Mouse (Mus musculus) hindbrain, postnatal 0 days (tissue): ENCODE measurements around the gene Arid5b. TPM values are rescaled to one million over a fixed set of nuclear protein-coding genes. Genes with fewer than 3 reads are reported as not detected.

Experiments
- ATAC-seq: fragments of 200-750 bp; cut with Nextera tagmentation; 2 replicates; pipeline ENCODE4 v1.8.0; 2017; ENCODE audit warnings: mild to moderate bottlenecking, moderate TSS enrichment, moderate library complexity
- DNase-seq: peaks from one replicate; pipeline ENCODE4 v3.0.0-alpha.2; 2015; ENCODE audit warnings: low spot score
- H3K27ac ChIP-seq: fragments of 300-500 bp; sonication (generic); 2 replicates; pipeline ENCODE4 v1.5.1; 2014; ENCODE audit warnings: mild to moderate bottlenecking
- H3K27me3 ChIP-seq: fragments of 300-500 bp; sonication (generic); 2 replicates; pipeline ENCODE4 v1.6.1; 2014; ENCODE audit warnings: low read length, mixed read lengths; ENCODE audit not compliant: insufficient read depth
- H3K36me3 ChIP-seq: fragments of 300-500 bp; sonication (generic); 2 replicates; pipeline ENCODE4 v1.6.1; 2014; ENCODE audit warnings: low read length, mixed read lengths; ENCODE audit not compliant: insufficient read depth
- H3K4me1 ChIP-seq: fragments of 300-500 bp; sonication (generic); 2 replicates; pipeline ENCODE4 v1.6.1; 2014; ENCODE audit warnings: antibody characterized with exemption, low read length, mixed read lengths; ENCODE audit not compliant: insufficient read depth
- H3K4me2 ChIP-seq: fragments of 300-500 bp; sonication (generic); 2 replicates; pipeline ENCODE4 v1.6.1; 2014; ENCODE audit warnings: low read depth, mild to moderate bottlenecking, low read length, moderate library complexity, mixed read lengths
- H3K4me3 ChIP-seq: fragments of 300-500 bp; sonication (generic); 2 replicates; pipeline ENCODE4 v1.5.1; 2014; ENCODE audit warnings: low read length
- H3K9ac ChIP-seq: fragments of 300-500 bp; sonication (generic); replicated peaks from 2 replicates; pipeline ENCODE4 v1.6.1; 2014; ENCODE audit warnings: mild to moderate bottlenecking, low read length, moderate library complexity, mixed read lengths
- H3K9me3 ChIP-seq: fragments of 300-500 bp; sonication (generic); 2 replicates; pipeline ENCODE4 v1.6.1; 2016; ENCODE audit warnings: low read length, mixed read lengths
- CTCF ChIP-seq: IDR thresholded peaks from 2 replicates; pipeline ENCODE4 v1.5.1; 2016; ENCODE audit warnings: antibody characterized with exemption, control low read depth, low read depth
- WGBS: fragments of 180-500 bp; shearing (Covaris S2); extraction: QIAGEN DNeasy Blood & Tissue Kit; methylation state at CpG from one replicate; pipeline ENCODE4 v1.1.7; 2014; 5-methylcytosine and 5-hydroxymethylcytosine counted together
- polyA plus RNA-seq: library from polyadenylated mRNA; unstranded; fragments of >200 nt; fragmentation: Nextera tagmentation; extraction: Ambion mirVana; gene quantifications from 2 replicates; pipeline ENCODE4 v1.2.1, GENCODE M21; 2015
- total RNA-seq: library from RNA; depleted of rRNA; stranded (reverse); fragments of >200 nt; gene quantifications from 2 replicates; pipeline ENCODE4 v1.2.3, GENCODE M21; 2014

Arid5b gene
- total and polyA plus RNA-seq, 2 experiments from 2014 or later: 13.1 to 13.8 TPM

GRCm38 (mm10) chr10:68274900-68275760, 3.4 kb downstream of the Arid5b start:
- H3K27ac ChIP-seq: peak overlapping the region; percentile 90
- DNase-seq (peak; percentile 68), ATAC-seq (no peak)
- peak overlapping the region; percentile 5; the same call in 1 of the 2 replicates for H3K9ac ChIP-seq
- no peaks in the 10 kb centered on the region for H3K9me3 ChIP-seq
- 21% methylated on average over 18 of the region's 18 CpGs for WGBS
- H3K4me2 ChIP-seq: peak overlapping the region; percentile 95
- no peaks in the 10 kb centered on the region for H3K4me1 ChIP-seq
- H3K4me3 ChIP-seq: peak overlapping the region; percentile 66
- H3K36me3 ChIP-seq: no peaks in the 10 kb centered on the region
- H3K27me3 ChIP-seq: no peaks in the 10 kb centered on the region
- TF ChIP-seq CTCF: peak; percentile 45

GRCm38 (mm10) chr10:68269789-68270188, 8.8 kb downstream of the Arid5b start:
- no peak for ATAC-seq
- no peak for DNase-seq
- no peak overlapping the region for H3K4me2 ChIP-seq
- no peaks in the 10 kb centered on the region for H3K27me3 ChIP-seq
- H3K4me3 ChIP-seq: no peak overlapping the region
- no peak overlapping the region for H3K9ac ChIP-seq
- no peak for TF ChIP-seq CTCF
- no peaks in the 10 kb centered on the region for H3K9me3 ChIP-seq
- WGBS: 82% methylated on average over 10 of the region's 10 CpGs
- H3K4me1 ChIP-seq: 0 out of 2 replicates have a peak, but pooled peaks cover 2% of the 10 kb centered on the region
- H3K27ac ChIP-seq: no peak overlapping the region
- H3K36me3 ChIP-seq: no peaks in the 10 kb centered on the region

- Histone ChIP-seq H3K4me1 (0 out of 2 replicates have a peak, but pooled peaks cover 2% of the 10 kb centered on the region), H3K27ac (peak overlapping the region; percentile 15; the same call in 1 of the 2 replicates), H3K9me3 (no peaks in the 10 kb centered on the region), H3K4me2 (no peak overlapping the region), H3K9ac (no peak overlapping the region), H3K27me3 (no peaks in the 10 kb centered on the region), H3K36me3 (no peaks in the 10 kb centered on the region), H3K4me3 (no peak overlapping the region)
- no peak for TF ChIP-seq CTCF
- WGBS: 64% methylated on average over 5 of the region's 5 CpGs
- DNase-seq: no peak
- 0 out of 2 replicates have a peak, but pooled peaks have one; percentile 7 for ATAC-seq
These were observed 9.9 kb downstream of the Arid5b start for GRCm38 (mm10) chr10:68268629-68269028.

- H3K4me3 ChIP-seq: no peak overlapping the region
- no peak overlapping the region for H3K4me2 ChIP-seq
- H3K36me3 ChIP-seq: no peaks in the 10 kb centered on the region
- no peak overlapping the region for H3K9ac ChIP-seq
- TF ChIP-seq CTCF: no peak
- no peaks in the 10 kb centered on the region for H3K9me3 ChIP-seq
- DNase-seq (no peak), ATAC-seq (no peak)
- H3K27ac ChIP-seq: no peak overlapping the region
- no peaks in the 10 kb centered on the region for H3K27me3 ChIP-seq
- WGBS: 90% methylated on average over 10 of the region's 10 CpGs
- 0 out of 2 replicates have a peak, but pooled peaks cover 2% of the 10 kb centered on the region for H3K4me1 ChIP-seq
These were observed 14.4 kb downstream of the Arid5b start for GRCm38 (mm10) chr10:68263969-68264688.

- no peak for TF ChIP-seq CTCF
These were observed 15.1 kb downstream of the Arid5b start for GRCm38 (mm10) chr10:68263296-68263968.

GRCm38 (mm10) chr10:68259601-68260000, 18.9 kb downstream of the Arid5b start:
- TF ChIP-seq CTCF: no peak
- Histone ChIP-seq H3K4me3 (no peak overlapping the region), H3K4me2 (no peak overlapping the region), H3K9me3 (no peaks in the 10 kb centered on the region), H3K36me3 (no peaks in the 10 kb centered on the region), H3K27me3 (no peaks in the 10 kb centered on the region), H3K9ac (no peak overlapping the region), H3K27ac (no peak overlapping the region), H3K4me1 (no peaks in the 10 kb centered on the region)
- ATAC-seq (no peak), DNase-seq (no peak)
- 48% methylated on average over 4 of the region's 4 CpGs for WGBS

More at GRCm38 (mm10) chr10:68263296-68263968, 15.1 kb downstream of the Arid5b start:
- Histone ChIP-seq H3K27ac (no peak overlapping the region), H3K27me3 (no peaks in the 10 kb centered on the region), H3K9ac (no peak overlapping the region), H3K4me1 (no peaks in the 10 kb centered on the region), H3K9me3 (no peaks in the 10 kb centered on the region), H3K4me2 (no peak overlapping the region), H3K4me3 (no peak overlapping the region), H3K36me3 (no peaks in the 10 kb centered on the region)
- ATAC-seq (no peak), DNase-seq (no peak)
- WGBS: 92% methylated on average over 9 of the region's 9 CpGs
